ENCODE assay signal across 9 mouse cellular contexts in the genomic region with DNA sequence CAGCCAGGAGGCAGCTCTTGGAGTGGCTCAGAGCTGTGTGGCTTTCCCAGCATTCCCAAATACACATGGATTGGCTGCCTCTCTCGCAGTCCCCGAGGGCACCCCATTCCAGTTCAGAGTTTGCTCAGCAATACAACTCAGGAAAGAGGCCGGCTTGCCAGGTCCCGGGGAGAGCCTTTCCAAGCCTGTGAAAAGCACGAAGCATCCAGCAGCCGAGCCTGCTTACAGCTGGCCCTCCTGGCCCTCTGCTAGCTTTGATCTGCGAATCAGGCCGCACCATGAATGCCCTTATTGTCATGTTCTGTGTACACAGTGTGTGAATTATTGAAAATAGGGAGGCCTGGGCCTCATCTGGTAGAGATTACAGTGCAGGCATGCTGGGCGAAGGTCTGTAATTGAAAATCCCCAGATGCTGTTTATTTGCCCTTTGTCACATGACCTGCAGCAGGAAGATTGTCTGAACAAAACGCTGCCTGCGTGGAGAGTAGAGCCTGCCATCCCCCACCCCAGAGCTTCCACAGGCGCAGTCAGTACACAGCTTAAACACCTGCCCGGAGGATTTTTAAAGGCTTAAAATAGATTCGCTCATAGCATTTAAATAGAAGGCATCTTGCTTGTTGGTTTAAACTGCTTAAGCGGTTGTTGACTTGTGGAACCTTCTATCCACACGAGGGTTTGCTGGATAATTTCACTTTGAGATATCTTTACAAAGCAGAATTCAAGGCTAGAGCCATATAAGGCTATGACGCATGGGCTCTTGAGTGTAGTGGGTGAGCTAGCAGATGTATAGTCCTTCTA.
A peak's percentile ranks its signal among the peaks of the same experiment; 100 is the strongest.
DNase-seq lines count a peak whose midpoint lies in the region; ATAC-seq and TF ChIP-seq lines count a peak whose summit lies in the region.
"Had no signal": no experiment of that assay in that cellular context is flagged by ENCODE, and none has a peak within 500 bp of the region (broad histone marks: within the 10 kb centered on the region; RNA-seq: fewer than 3 reads in every experiment).

No protein-coding gene starts in this region.

- WGBS in intestine, postnatal 0 days, result 10% methylated on average over 17 of the region's 17 CpGs
- WGBS in midbrain, embryonic 10.5 days, result 18% methylated on average over 17 of the region's 17 CpGs

- H3K27me3 ChIP-seq in intestine, postnatal 0 days (replicated peaks; ENCODE audit: control insufficient read depth, insufficient read depth, low read length), result no peaks in the 10 kb centered on the region
- peaks cover 13% of the 10 kb centered on the region; the same call in 1 of the 2 replicates for H3K27me3 ChIP-seq in midbrain, embryonic 10.5 days (ENCODE audit: low read depth, poor library complexity, severe bottlenecking)
- H3K27me3 ChIP-seq: CH12.LX had no signal

- peak overlapping the region; percentile 38; the same call in 1 of the 2 replicates for H3K9ac ChIP-seq in intestine, postnatal 0 days (ENCODE audit: low read depth, low read length)

- ATAC-seq in intestine, postnatal 0 days, result peak; percentile 94

- TF ChIP-seq CTCF in intestine, postnatal 0 days (IDR thresholded peaks at IDR 0.05; ENCODE audit: low read depth), result no peak

- peak; percentile 52 for DNase-seq in urinary bladder, postnatal 14 days (ENCODE audit: low spot score)
- no peak for DNase-seq in urinary bladder, postnatal 10 days (ENCODE audit: low spot score)
- DNase-seq in heart, adult 18-20 months, result peak; percentile 72 to 79
- peak; percentile 48 to 51 for DNase-seq in left cerebral cortex, postnatal 36 days (ENCODE audit: low spot score in 2 of 2)
- peak; percentile 77 for DNase-seq in midbrain, embryonic 10.5 days (ENCODE audit: low spot score)
- peak; percentile 40 to 48 for DNase-seq in right cerebral cortex, postnatal 36 days (ENCODE audit: low spot score in 2 of 2)
- no peak for DNase-seq in natural killer cell, adult 2 months (ENCODE audit: low spot score in 2 of 2)

- H3K4me2 ChIP-seq in intestine, postnatal 0 days (replicated peaks; ENCODE audit: low read depth), result peak overlapping the region; percentile 55

- no peaks in the 10 kb centered on the region for H3K9me3 ChIP-seq in intestine, postnatal 0 days (ENCODE audit: control insufficient read depth)
- H3K9me3 ChIP-seq in midbrain, embryonic 10.5 days (replicated peaks), result no peaks in the 10 kb centered on the region

- peak overlapping the region; percentile 92 for H3K27ac ChIP-seq in intestine, postnatal 0 days (ENCODE audit: low read depth, low read length)
- peak overlapping the region; percentile 80 for H3K27ac ChIP-seq in midbrain, embryonic 10.5 days (replicated peaks)

- H3K4me3 ChIP-seq in intestine, postnatal 0 days (ENCODE audit: low read depth, low read length), result peak overlapping the region; percentile 16; the same call in 1 of the 2 replicates
- H3K4me3 ChIP-seq in midbrain, embryonic 10.5 days, result peak overlapping the region; percentile 35

- intact Hi-C loops in left cerebral cortex, postnatal 36 days (cut with DNase I), result no loop called here

- peaks cover 25% of the 10 kb centered on the region for H3K4me1 ChIP-seq in intestine, postnatal 0 days (replicated peaks; ENCODE audit: control insufficient read depth, insufficient read depth, low read length)
- H3K4me1 ChIP-seq in midbrain, embryonic 10.5 days, result peaks cover 88% of the 10 kb centered on the region

- no peaks in the 10 kb centered on the region for H3K36me3 ChIP-seq in intestine, postnatal 0 days (ENCODE audit: control insufficient read depth, insufficient read depth)
- H3K36me3 ChIP-seq in midbrain, embryonic 10.5 days, result no peaks in the 10 kb centered on the region

Comparison
In these comparisons a context has a peak if more than half of its experiments do, and no peak if none do; other contexts are left out.
1. DNase-seq: peak in urinary bladder, postnatal 14 days (single experiment), heart, adult 18-20 months (2 of 2), left cerebral cortex, postnatal 36 days (2 of 2), midbrain, embryonic 10.5 days (single experiment) and right cerebral cortex, postnatal 36 days (2 of 2); none in urinary bladder, postnatal 10 days (single experiment) and natural killer cell, adult 2 months (0 of 2).